Mouse (Mus musculus): ENCODE measurements at regions not wholly inside any gene's neighbourhood (a gene's known extent, or its start where the extent isn't known, plus 50 kb on each side); places are given as distances from the start of the nearest gene placed in this dataset.

DNA sequence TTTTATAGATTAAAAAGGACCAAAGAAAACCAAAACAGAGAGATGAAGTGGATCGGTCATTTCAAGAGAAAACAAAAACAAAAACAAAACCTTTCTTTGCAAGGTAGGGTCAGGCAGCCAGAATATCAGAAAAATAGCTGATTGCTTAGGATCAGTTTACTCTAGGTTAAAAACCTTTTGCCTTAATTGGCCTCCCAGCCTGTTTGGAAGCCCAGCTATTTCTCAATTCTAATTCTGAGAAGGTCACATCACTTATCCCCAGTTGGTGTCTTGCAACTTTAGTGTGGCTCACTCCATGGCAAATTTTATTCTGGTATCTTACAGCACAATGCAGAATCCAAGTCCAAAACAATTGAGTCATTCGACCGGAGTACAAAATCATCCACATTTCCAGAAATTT lies 70.0 kb downstream of the 1190002N15Rik start:
- no peak for DNase-seq (ENCODE audit: low read depth)

DNA sequence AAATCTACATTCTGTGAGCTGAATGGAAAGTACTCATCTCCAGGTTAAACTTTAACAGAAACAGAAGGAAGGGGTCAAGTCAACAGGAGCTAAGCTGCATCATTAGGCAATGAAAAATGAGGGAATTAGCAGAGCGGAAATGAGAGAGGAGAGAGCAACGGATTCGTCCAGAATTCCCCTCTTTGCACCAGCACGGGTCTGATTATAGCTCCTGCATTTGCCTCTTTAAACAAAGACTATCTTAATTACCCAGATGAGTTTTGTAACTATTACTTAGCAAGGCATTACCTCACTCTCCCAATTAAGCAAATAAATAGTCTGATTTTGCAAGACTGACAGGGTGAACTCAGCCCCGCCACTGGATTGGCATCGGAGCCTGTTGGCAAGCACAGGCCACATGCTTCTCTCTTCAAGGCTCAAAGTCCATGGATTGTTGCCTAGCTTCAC lies 81.8 kb downstream of the 1190002N15Rik start:
- DNase-seq (ENCODE audit: low read depth): no peak

DNA sequence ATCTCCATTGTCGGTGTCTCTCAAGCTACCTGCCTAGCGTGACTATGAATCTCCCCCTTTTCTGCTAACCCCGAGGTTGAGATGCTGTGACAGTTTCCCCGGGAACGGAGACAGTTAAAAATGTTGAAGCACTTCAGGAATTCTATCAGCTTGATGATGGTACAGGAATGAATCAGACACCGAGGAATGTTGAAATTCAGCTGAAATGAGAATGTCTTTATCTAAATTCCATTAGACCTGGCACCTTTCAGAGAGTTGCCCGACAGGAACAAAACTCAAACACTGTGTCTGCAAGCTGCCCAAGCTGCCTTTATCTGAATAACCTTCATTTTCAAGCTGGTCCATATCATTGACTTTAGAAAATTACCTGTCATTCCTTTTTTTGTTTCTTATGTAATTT lies 82.4 kb downstream of the 1190002N15Rik start:
- DNase-seq (ENCODE audit: low read depth): no peak

DNA sequence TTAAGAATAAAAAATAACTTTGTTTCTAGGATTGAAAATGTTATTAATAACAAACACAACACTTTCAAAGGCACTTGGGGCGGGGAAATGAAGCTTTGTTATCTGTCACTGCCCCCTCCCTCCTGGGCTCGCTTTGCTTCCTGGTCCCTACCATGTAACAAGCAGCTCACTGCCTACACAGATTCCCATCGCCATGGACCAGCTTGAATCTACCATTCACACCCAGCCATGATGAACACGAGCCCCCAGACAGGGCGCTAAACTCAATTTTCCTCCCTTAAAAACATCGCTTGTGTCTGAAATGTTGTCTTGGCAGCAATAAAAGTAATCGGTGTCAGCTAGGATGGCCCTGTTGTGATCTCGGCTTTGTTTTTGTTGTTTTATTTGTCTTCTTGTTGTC lies 88.0 kb downstream of the 1190002N15Rik start:
- no peak for DNase-seq (ENCODE audit: low read depth)

DNA sequence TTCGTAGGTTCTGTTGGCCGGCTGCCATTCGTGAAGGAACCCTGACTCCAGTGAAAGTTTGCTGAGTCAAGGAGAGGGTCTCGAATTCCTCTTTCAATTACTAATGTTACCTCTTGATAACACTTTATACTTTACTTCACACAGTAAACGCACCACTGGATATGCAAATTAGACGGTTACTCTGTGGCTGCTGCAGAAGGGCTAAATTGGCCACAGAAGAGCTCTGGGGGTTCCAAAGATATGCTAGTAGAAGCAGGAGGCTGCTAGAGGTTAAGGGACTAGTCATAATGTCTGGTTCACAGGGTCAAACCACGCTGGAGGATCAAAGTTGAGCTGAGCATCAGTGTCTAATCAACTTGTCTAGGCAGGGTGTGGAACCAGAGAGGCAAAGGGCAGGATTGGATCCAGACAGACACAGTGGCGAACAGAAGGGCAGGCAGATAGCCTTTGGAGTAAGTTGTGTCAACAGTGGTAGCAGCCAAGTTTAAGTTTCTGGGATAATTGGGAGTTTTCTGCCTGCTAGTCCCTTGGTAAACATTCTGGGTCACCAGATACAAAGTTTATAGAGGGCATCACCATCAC lies 91.6 kb downstream of the 1190002N15Rik start:
- no peak for DNase-seq (ENCODE audit: low read depth)

DNA sequence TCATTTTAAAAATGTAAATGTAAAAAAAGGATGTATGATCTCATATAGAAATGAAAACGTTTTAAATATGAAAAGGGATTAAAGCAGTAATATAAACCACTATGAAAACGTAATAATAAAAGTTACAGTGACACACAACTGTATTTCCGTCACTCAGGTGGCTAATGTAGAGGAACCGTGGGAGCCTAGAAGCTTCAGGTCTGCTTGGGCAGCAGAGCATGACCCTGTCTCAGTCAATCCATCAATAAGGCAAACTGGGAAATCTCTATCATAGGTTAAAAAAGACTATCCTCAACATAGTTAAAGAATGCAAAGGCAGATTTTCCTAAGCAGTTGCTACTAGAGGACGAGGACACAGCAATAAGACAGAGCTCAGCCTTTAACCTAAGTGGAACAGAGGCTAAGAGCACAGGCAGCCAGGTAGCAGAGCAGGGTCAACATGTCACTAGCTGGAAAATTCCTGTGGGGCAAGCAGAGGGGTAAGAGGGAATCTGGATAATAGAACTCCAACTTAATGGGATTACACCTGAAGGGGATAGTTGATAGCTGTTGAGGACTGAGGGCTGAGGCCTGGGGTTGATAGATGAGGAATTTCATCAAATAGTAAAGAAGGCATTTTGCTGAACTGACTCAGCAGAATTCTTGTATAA lies 93.6 kb downstream of the 1190002N15Rik start:
- no peak for DNase-seq (ENCODE audit: low read depth)

DNA sequence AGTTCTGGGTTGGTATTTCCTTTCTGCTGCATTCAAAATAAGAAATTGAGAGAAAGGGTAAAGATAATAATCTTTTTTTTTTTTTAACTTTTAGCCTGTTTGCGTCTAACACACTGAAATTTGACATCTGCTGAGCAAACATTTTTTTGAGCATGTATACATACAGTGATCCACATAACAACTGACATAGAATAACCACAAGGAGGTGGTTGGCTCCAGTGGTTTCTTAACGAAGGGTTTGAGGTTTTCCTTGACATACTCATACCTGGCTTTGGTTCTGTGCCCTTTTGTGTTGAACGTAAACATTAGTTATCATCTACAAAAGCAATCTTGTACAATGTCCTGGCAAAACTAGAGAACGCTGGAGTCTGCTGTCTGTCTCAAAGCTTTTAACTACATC lies 96.5 kb downstream of the 1190002N15Rik start:
- DNase-seq (ENCODE audit: low read depth): no peak

DNA sequence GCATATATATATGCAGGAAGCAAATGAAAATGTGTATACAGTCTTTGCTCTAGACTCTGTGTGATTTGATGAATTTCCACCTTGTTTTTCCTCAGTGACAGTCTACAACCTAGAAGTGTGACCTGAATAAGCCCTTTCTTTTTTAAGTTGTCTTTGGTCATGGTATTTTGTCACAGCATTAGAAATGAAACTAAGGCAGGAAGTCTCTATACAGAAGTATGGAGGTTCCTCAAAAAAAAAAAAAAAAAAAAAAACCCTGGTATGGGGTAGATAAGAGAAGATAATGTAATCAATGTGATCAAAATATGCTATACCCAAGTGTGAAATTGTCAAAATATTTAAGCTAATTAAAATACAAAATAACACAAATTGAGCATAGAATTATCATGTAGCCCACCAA lies 104.4 kb downstream of the 1190002N15Rik start:
- DNase-seq (ENCODE audit: low read depth): no peak

DNA sequence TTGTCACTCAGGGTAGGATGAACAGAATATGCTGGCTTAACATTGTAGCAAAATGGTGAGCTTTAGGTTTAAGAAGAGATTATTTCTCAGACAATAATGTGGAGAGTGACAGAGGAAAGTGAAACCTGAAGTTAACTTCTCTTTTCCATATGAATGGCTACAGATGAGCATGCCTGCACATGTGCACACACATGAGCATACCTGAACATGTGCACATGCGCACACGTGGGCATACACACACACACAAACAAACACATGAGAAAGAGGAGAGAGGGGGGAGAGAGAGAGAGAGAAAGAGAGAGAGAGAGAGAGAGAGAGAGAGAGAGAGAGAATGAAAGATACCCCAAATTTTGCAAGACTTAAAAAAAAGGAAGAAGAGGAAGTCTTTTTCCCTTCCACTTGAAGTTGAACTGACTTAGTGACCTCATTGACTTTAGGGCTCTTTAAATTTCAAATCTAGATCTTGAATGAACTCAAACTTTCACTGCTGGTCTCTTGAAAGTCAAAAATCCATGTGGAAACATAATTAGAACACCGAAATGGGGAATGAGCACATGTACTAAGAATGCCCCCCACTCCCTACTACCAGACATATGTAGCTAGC lies 105.6 kb downstream of the 1190002N15Rik start:
- DNase-seq (ENCODE audit: low read depth): no peak

DNA sequence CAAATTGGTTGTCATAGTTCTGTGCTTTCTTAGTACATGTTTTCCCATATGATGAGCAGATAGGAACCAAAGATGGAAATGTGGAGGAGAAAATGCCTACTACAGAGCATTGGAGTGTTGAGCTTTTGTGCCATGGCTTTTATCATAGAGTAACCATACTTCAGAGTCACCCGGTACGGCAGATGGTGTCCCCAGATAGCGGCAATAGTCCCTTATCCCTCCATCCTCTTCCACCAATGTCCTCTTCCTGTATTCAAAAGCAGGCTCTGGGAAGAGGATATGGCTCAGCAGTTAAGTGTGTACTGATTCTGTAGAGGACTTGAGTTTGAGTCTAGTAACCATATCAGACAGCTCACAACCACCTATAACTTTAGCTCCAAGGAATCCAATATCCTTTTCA lies 106.3 kb downstream of the 1190002N15Rik start:
- no peak for DNase-seq (ENCODE audit: low read depth)

DNA sequence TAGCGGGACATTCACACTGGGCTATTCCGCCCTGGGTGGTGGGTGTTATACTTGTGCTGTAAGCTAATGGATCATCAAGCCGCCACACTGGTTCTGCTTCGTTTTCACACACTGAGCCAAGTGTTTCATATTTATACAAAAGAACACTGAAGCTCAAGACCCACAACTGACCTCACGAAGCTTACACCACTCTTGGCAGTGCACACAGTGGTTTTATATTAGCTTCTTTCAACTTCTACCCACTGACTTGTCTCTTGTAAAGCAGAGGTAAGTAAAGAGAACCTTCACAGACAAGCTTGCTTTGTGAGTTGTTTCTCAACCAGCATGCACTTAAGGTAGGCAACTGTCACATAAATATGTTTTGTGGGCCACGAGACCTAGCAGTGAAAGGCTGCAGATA lies 106.9 kb downstream of the 1190002N15Rik start:
- no peak for DNase-seq (ENCODE audit: low read depth)

DNA sequence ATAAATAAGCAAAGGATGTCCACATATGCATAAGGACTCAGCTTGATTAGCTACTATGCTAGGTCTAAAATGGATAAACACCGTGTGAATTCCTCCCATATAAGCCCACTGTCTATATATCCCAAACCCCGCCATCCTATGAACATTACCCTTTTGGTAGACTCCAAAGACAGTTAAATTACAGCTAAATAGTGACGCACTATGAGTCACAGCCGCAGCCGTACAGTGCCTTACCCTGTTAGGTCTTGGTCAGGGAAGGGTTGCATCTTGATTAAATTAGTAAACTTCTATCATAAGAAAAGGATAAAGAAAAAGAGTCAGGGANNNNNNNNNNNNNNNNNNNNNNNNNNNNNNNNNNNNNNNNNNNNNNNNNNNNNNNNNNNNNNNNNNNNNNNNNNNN lies 111.1 kb downstream of the 1190002N15Rik start:
- no peak for DNase-seq (ENCODE audit: low read depth)

DNA sequence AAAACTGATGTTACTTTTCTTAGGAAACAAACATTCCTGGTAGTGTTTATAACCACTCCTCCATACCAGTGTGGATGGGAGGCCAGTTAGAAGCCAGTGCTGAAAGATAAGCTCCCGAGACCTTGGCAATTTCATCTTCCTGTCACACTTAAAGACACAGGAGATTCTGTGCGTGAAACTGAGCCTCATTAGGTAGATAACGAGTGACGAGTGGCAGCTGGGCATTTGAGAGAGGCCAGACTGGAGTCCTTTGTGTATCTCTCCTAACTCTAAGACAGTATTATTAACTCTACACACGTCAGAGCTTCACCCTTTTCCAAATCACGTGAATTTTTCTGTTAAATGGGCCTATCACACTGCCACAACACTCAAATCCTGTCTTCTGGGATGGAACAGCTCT lies 112.1 kb downstream of the 1190002N15Rik start:
- no peak for DNase-seq (ENCODE audit: low read depth)

DNA sequence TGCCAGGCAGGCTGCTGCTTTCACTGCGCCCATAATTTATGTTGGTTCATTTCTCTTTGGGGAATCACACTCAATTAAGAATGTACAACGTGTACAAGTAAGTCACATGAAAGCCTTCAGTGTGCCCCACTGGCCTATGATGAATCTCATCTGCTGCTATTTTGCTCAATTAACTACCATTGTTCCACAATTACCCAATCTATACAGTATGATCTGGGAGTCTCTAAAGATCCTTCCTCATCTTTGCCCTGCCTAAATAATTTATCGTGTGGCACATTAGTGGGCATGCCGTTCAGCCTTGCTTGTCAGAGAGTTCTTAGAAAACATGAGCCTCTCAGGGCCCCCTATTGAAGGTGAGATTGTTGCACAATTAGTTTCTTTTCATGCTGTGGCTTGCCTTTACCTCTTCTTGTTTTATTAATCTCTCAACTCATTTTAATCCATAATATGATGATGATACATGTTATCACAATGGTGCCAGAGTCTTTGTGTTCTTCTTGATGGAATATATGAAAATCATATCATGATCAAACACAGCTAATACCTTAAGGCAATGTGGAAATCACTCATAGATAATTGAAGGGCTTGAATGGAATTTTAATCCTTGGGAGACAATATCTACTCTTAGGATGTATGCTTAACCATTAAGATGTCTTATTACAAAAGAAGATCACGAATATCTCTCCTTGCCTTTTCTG lies 113.3 kb downstream of the 1190002N15Rik start:
- DNase-seq (ENCODE audit: low read depth): no peak

DNA sequence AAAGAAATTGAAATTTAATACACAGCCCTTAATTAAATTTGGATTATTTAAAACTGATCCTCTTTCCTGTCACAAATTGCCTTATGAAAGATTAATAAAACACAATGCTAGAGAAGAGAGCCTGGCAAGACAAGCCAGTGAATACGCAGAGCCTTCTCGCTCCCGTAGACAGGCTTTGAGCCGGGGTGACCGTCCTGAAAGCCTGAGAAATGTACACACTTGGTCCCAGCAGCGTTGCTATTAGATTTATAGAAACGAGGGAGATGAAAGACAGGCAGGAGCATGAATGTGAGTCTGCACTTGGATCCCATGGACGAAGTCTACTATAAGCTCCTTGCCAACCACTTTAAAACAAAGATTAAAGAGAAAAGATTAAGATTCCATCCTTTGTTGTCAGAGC lies 127.3 kb downstream of the 1190002N15Rik start:
- no peak for DNase-seq (ENCODE audit: low read depth)

DNA sequence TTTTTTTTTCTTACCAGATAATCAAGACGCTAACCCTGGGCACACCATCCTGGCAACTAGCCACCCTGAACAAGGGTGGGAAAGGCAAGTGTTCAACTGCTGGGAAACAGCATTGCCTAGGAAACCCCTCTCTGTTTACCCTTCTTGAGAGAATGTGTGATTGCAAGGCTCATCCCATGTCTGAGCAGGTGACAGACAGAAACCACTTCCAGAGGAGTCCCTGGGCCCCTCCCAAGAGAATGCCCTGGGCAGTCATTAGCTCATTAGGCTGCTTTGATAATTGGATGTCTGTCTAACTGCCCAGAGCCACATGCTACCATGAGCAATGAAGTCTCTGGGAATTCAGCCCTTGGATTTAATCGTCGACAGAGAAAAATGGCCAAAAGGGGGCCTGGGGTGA lies 127.8 kb downstream of the 1190002N15Rik start:
- no peak for DNase-seq (ENCODE audit: low read depth)

DNA sequence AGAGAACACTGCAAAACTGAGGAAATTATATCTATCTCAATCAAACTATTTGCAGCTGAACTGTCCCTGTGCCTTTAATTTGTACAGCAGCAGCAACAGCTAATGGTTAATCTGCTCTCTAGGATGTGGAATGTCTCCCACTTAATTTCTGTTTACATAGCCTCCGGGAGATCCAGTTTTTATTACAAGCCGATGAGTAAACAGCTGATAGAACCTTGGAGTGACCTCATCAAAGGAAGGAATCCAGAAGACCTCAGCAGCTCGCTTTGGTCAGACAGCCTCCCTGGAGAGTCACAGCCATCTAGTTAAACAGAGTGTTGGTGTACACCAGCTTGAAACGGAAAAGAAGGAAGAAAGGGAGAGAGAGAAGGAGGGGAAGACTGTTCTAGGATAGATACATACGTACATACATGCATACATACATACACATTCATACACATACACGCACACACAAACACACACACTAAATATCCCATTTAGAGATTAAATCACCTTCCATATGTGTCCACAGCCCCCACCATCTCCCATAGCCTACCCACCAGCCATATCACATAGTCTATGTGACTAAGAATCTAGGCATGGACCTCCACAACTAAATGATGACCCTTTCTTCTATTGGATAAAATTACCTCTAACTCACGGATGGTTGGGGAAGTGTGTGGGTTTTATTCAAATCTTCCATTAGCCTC lies 129.1 kb downstream of the 1190002N15Rik start:
- DNase-seq (ENCODE audit: low read depth): no peak

DNA sequence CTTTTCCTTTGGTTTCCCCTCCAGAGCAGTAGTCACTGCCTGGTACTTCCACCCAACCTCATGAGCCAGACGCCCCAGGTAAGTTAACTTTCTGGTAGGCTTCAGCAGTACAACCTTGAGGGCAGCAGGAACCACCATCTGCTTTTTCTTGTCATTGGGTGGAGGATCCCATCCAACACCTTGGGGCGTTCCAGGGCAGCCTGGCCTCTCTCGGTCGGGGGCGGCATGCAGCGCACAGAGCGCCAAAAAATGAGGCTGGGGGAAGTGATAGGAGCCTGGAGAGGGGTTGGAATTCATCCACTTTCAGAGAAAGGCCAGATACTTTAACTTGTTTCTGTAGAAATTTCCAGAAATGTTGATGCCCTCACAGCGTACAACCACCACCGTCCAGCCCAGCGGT lies 130.2 kb downstream of the 1190002N15Rik start:
- no peak for DNase-seq (ENCODE audit: low read depth)

DNA sequence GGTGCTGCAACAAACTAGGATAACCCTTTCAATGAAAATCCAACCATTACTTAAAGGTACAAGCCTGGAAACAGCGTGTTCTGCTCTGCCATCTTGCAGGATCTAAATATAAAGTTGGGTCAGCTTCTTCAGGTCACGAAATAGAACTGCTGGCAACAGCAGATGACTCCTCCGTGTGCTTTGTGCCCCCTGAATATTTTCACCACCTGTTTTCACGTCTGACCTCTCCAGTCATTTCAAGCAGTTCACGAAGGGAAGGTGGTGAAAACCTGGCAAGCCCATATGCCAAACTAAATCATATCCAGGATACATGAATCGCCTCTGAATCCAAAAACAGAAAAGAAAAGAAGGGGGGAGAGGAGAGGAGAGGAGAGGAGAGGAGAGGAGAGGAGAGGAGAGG lies 133.3 kb downstream of the 1190002N15Rik start:
- no peak for DNase-seq (ENCODE audit: low read depth)

DNA sequence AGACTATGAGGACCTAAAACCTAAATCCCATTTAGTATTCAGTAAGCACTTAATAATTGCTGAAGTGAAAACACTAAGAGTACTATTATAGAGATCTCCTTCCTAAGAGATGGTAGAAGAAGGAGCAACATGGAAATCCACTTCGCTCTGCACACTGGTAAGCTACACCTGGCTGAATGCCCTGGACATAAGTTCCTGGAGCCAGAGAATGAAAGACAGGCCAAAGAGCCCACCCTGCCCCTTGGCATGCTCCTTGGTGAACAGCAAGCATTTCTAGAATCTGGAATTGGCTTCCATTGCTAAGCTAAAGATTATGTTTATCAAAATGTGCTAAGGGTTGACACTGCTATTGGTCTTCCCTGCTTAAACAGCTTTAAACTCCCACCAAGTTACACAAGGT lies 137.3 kb downstream of the 1190002N15Rik start:
- DNase-seq (ENCODE audit: low read depth): no peak

DNA sequence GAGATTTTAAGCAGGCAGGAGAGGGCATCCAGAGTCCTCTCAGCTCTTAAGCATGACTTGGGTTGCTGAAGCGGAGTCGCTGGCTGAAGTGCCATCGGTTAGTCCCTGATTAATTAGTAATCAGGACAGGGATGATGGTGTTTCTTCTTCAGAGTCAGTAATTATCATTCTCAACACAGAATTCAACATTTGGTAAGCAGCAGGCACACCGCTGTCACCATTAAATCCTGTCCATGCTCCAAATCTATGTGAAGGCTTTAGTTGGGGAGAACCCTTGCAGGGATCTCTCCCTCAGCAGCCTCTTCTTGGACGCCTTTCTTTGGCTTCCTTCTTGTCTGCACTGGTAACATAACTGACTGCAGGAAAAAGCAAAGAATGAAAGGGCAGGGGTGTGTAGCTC lies 142.7 kb downstream of the 1190002N15Rik start:
- no peak for DNase-seq (ENCODE audit: low read depth)

DNA sequence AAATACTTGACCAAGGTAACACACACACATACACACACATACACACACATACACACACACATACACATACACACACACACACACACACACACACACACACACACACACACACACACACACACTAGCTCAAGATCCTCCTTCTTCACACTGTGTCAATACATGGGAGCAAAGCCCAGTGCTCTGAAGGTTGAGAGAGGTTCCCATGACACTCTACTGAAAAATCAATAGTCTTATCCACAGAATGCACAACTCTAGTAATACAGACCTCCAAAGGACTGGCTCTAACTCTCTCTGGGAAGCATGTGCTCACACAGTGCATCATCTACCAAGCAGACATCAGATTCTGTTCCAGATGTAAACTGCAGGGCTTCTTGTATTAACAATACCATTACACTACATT lies 151.7 kb downstream of the 1190002N15Rik start:
- no peak for DNase-seq (ENCODE audit: low read depth)

DNA sequence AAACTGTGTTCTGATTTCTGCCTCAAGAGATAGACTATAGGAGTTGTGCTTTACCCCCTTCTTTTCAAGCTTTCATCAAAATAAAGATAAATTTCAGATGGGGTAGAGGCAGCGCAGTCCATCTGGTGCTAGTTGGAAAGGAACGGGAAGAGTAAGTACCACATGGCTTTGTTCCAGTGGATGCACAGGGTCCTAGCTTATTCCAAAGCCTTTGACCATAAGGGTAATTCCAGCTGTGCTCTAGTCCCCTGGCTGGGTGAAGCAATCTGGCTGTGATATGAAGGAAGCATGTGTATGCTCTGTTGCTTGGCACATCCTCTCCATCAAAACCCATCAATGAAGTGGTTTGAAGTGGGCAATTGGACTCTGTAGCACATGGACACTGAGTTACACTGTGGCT lies 155.6 kb downstream of the 1190002N15Rik start:
- DNase-seq (ENCODE audit: low read depth): no peak

All from NIH3T3 (cell line).